Mouse (Mus musculus) hindbrain, postnatal 0 days (tissue): ENCODE data around the gene Atp6v1g2. TPM values are rescaled to one million over a fixed set of nuclear protein-coding genes. Genes with fewer than 3 reads are reported as not detected.

Experiments used
- ATAC-seq: fragments of 200-750 bp; cut with Nextera tagmentation; 2 replicates; pipeline ENCODE4 v1.8.0; 2017; ENCODE audit warnings: mild to moderate bottlenecking, moderate TSS enrichment, moderate library complexity
- DNase-seq: peaks from one replicate; pipeline ENCODE4 v3.0.0-alpha.2; 2015; ENCODE audit warnings: low spot score
- H3K27ac ChIP-seq: fragments of 300-500 bp; sonication (generic); 2 replicates; pipeline ENCODE4 v1.5.1; 2014; ENCODE audit warnings: mild to moderate bottlenecking
- H3K27me3 ChIP-seq: fragments of 300-500 bp; sonication (generic); 2 replicates; pipeline ENCODE4 v1.6.1; 2014; ENCODE audit warnings: low read length, mixed read lengths; ENCODE audit not compliant: insufficient read depth
- H3K36me3 ChIP-seq: fragments of 300-500 bp; sonication (generic); 2 replicates; pipeline ENCODE4 v1.6.1; 2014; ENCODE audit warnings: low read length, mixed read lengths; ENCODE audit not compliant: insufficient read depth
- H3K4me1 ChIP-seq: fragments of 300-500 bp; sonication (generic); 2 replicates; pipeline ENCODE4 v1.6.1; 2014; ENCODE audit warnings: antibody characterized with exemption, low read length, mixed read lengths; ENCODE audit not compliant: insufficient read depth
- H3K4me2 ChIP-seq: fragments of 300-500 bp; sonication (generic); 2 replicates; pipeline ENCODE4 v1.6.1; 2014; ENCODE audit warnings: low read depth, mild to moderate bottlenecking, low read length, moderate library complexity, mixed read lengths
- H3K4me3 ChIP-seq: fragments of 300-500 bp; sonication (generic); 2 replicates; pipeline ENCODE4 v1.5.1; 2014; ENCODE audit warnings: low read length
- H3K9ac ChIP-seq: fragments of 300-500 bp; sonication (generic); replicated peaks from 2 replicates; pipeline ENCODE4 v1.6.1; 2014; ENCODE audit warnings: mild to moderate bottlenecking, low read length, moderate library complexity, mixed read lengths
- H3K9me3 ChIP-seq: fragments of 300-500 bp; sonication (generic); 2 replicates; pipeline ENCODE4 v1.6.1; 2016; ENCODE audit warnings: low read length, mixed read lengths
- CTCF ChIP-seq: IDR thresholded peaks from 2 replicates; pipeline ENCODE4 v1.5.1; 2016; ENCODE audit warnings: antibody characterized with exemption, control low read depth, low read depth
- WGBS: fragments of 180-500 bp; shearing (Covaris S2); extraction: QIAGEN DNeasy Blood & Tissue Kit; methylation state at CpG from one replicate; pipeline ENCODE4 v1.1.7; 2014; 5-methylcytosine and 5-hydroxymethylcytosine counted together
- polyA plus RNA-seq: library from polyadenylated mRNA; unstranded; fragments of >200 nt; fragmentation: Nextera tagmentation; extraction: Ambion mirVana; gene quantifications from 2 replicates; pipeline ENCODE4 v1.2.1, GENCODE M21; 2015
- total RNA-seq: library from RNA; depleted of rRNA; stranded (reverse); fragments of >200 nt; gene quantifications from 2 replicates; pipeline ENCODE4 v1.2.3, GENCODE M21; 2014

Atp6v1g2 gene
- total and polyA plus RNA-seq, 2 experiments from 2014 or later = 114 to 183 TPM

DNA sequence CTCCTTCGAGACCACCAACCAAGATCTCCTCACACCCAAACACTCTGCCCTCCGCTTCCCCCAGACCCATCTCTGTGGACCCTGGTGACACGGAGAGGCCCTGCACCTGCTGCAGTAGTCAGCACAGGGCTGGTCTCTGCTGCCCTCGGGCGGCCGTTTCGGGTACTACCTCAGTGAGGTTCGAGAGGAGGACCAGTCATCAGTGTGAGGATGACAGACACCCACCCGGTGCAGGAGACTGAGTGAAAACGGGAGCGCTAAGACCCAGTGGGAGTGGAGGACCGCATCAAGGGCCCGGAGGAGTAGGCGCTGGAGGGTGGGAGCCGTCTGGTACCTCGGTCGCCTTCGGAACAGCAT is 2.9 kb downstream of the Atp6v1g2 start:
- Histone ChIP-seq H3K4me3 (peak overlapping the region; percentile 54), H3K9ac (peak overlapping the region; percentile 77), H3K4me1 (peaks cover 5% of the 10 kb centered on the region; the same call in 1 of the 2 replicates), H3K27ac (peak overlapping the region; percentile 98), H3K9me3 (no peaks in the 10 kb centered on the region), H3K36me3 (0 out of 2 replicates have a peak, but pooled peaks cover 8% of the 10 kb centered on the region), H3K27me3 (no peaks in the 10 kb centered on the region), H3K4me2 (peak overlapping the region; percentile 87)
- peak; percentile 85 for ATAC-seq
- peak; percentile 95 for DNase-seq
- peak; percentile 99 for TF ChIP-seq CTCF
- WGBS = under 1% methylated on average over 18 of the region's 18 CpGs

DNA sequence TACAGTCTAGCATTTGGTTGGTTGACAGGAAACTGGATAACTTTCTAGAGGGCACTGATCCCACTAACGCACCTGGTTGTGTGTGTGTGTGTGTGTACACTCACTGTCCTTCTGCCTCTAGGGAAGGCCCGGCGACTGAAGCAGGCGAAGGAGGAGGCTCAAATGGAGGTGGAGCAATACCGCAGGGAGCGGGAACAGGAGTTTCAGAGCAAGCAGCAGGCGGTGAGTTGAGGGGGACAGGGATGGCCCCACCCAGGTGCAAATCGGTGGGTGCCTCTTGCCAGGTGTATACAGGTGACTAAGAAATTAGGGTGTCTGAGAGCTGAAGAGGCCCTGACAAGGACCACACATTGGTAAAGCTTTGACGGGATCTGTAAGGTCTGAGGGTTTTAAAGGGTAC is 3.5 kb downstream of the Atp6v1g2 start:
- Histone ChIP-seq H3K4me1 (peaks cover 5% of the 10 kb centered on the region; the same call in 1 of the 2 replicates), H3K9me3 (no peaks in the 10 kb centered on the region), H3K27ac (peak overlapping the region; percentile 98), H3K4me2 (peak overlapping the region; percentile 87), H3K36me3 (0 out of 2 replicates have a peak, but pooled peaks cover 8% of the 10 kb centered on the region), H3K27me3 (no peaks in the 10 kb centered on the region), H3K4me3 (peak overlapping the region; percentile 54), H3K9ac (peak overlapping the region; percentile 77)
- 73% methylated on average over 9 of the region's 9 CpGs for WGBS
- DNase-seq (no peak), ATAC-seq (no peak)
- no peak for TF ChIP-seq CTCF

DNA sequence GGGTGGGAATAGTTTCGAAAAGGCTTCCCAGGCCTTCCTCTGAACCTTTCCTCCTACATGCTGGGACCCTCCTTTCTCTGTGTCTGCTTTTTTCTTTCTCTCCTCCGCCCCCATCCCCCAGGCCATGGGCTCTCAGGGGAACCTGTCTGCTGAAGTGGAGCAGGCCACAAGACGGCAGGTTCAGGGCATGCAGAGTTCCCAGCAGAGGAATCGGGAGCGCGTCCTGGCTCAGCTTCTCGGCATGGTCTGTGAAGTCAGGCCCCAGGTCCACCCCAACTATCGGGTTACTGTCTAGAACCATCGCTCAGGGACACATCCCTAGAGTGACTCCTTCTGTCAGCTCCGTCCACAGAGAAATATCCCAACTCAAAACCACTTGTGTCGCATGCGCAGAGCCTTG is 4.0 kb downstream of the Atp6v1g2 start:
- H3K27ac ChIP-seq = 0 out of 2 replicates have a peak overlapping the region, but pooled peaks have one; percentile 98
- peak overlapping the region; percentile 77; the same call in 1 of the 2 replicates for H3K9ac ChIP-seq
- WGBS = 86% methylated on average over 12 of the region's 12 CpGs
- peaks cover 5% of the 10 kb centered on the region; the same call in 1 of the 2 replicates for H3K4me1 ChIP-seq
- peak overlapping the region; percentile 87 for H3K4me2 ChIP-seq
- H3K9me3 ChIP-seq = no peaks in the 10 kb centered on the region
- H3K36me3 ChIP-seq = 0 out of 2 replicates have a peak, but pooled peaks cover 7% of the 10 kb centered on the region
- DNase-seq (no peak), ATAC-seq (no peak)
- H3K4me3 ChIP-seq = peak overlapping the region; percentile 54
- TF ChIP-seq CTCF = no peak
- H3K27me3 ChIP-seq = no peaks in the 10 kb centered on the region

DNA sequence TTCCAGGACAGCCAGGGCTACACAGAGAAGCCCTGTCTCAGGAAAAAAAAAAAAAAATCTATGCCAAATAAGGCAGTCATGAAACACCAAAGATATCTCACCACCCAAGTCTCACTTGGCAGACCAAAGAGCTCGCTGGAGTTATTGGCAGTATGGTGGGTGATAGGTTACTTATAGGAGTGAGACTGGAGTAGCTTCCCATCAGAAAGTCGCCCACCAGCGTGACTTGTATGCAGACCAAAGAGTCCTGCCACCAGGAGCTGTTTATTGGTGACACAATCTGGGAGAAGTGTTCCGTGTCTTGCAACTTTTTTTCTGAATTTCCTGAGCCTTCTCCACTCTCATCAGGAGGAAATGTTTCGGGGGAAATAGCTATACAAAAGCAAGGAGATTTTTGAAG is 6.2 kb downstream of the Atp6v1g2 start:
- H3K36me3 ChIP-seq = peaks cover 11% of the 10 kb centered on the region
- H3K27me3 ChIP-seq = no peaks in the 10 kb centered on the region
- no peak for ATAC-seq
- no peak overlapping the region for H3K9ac ChIP-seq
- no peak overlapping the region for H3K27ac ChIP-seq
- no peak overlapping the region for H3K4me2 ChIP-seq
- H3K4me1 ChIP-seq = peaks cover 17% of the 10 kb centered on the region
- DNase-seq = no peak
- no peak overlapping the region for H3K4me3 ChIP-seq
- WGBS = 83% methylated on average over 5 of the region's 5 CpGs
- TF ChIP-seq CTCF = no peak
- no peaks in the 10 kb centered on the region for H3K9me3 ChIP-seq

DNA sequence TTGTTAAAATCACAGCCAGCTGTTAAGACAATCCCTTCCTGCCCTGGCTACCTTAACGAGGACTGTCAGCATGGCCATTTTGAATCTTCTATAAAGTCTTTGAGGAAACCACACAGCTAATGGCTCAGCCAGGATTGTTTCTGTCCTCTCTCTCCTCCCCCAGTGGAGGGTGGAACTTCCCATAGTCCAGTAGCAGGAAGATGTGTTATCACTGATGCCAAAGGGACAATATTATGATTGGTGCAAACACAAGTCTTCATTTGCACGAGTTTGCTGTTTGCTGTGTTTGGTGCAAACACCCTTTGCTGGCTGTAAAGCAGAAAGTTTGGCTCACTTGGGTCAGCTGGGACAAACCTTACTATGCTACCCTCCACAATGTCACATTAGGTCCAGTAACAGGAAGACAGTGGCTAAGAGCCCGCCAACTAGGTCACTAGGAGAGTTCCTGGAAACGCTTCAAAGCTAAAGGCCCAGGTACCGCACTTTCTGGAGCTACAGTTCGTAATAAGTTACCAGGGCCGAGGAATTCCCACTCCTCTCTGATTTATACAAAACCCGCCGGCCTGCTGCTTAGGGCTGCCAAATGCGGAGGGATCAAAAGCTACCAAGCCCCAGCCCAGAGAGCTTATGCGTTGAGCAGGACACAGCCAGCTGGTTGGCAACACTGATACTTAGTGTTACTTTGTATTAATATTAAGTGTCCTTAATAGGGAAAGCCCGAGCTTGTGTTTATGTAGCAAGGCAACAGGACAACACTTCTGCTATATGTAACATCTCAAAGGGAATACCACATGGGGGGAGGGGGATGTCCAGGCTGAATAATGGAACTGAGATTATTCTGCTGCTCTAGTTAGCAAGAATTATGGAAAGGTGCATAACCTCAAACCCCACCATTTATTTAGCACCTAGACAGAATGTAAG is 7.2 kb downstream of the Atp6v1g2 start:
- Histone ChIP-seq H3K4me3 (peak overlapping the region; percentile 97), H3K27me3 (no peaks in the 10 kb centered on the region), H3K9me3 (no peaks in the 10 kb centered on the region), H3K9ac (peak overlapping the region; percentile 100), H3K36me3 (peaks cover 21% of the 10 kb centered on the region), H3K4me1 (peaks cover 17% of the 10 kb centered on the region), H3K4me2 (peak overlapping the region; percentile 72), H3K27ac (peak overlapping the region; percentile 100)
- WGBS = 30% methylated on average over 12 of the region's 12 CpGs
- DNase-seq (no peak), ATAC-seq (peak; percentile 0)
- TF ChIP-seq CTCF = no peak

DNA sequence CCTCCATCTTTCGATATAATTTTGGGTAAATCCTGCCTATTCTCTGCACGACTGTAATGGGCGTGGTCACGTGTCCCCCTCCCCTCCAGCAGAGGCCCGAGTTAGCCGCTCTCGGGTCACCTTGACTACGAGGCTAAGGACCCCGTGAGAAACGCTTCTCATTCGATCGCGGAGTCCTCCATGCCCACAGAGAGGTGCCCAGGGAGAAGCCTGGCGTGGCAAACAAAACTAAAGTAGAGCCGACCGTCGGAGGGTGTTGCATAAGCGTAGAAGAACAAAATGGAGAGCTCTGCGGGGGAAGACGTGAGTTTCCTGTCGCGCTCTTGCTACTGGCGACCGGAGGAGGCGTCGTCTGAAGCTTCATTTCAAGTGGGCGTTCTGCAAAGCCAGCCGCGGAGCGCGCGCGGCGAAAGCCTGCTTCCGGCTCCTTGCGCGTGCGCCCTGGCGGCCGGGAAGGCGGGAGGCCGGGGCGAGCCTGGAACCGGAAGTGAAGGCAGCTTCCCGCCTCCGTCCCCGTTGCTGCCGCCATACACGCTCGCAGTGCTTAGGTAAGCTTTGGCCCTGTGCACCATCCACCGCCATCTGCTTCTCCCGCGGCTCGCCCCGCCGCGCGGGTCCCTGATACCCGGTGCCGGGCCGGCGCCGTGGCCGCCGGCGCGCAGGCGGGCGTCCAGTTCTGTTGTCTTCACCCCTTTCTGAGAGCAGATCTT is 8.0 kb downstream of the Atp6v1g2 start, which contains the start of gene Ddx39b:
Ddx39b (plus strand) TSS at position 442 of the 710 bp plus-strand sequence.
- Histone ChIP-seq H3K4me1 (peaks cover 17% of the 10 kb centered on the region), H3K27me3 (no peaks in the 10 kb centered on the region), H3K9me3 (no peaks in the 10 kb centered on the region), H3K4me2 (peak within 1 kb of the TSS; percentile 72), H3K9ac (peak within 1 kb of the TSS; percentile 100), H3K36me3 (peaks cover 28% of the 10 kb centered on the region), H3K4me3 (peak within 1 kb of the TSS; percentile 97), H3K27ac (peak within 1 kb of the TSS; percentile 100)
- 2% methylated on average over 65 of the region's 69 CpGs for WGBS
- DNase-seq (peak; percentile 98), ATAC-seq (peak; percentile 91)
- peak; percentile 20; the same call in 1 of the 2 replicates for TF ChIP-seq CTCF
